Mouse (Mus musculus): ENCODE data around the gene 2310030G06Rik. TPM values are rescaled to one million over a fixed set of nuclear protein-coding genes. Genes with fewer than 3 reads are reported as not detected.

Gene 2310030G06Rik
- 28.5 and 29.8 TPM in 2 replicates for polyA plus RNA-seq (2015; fragmentation: Nextera tagmentation; extraction: Ambion mirVana)

DNA sequence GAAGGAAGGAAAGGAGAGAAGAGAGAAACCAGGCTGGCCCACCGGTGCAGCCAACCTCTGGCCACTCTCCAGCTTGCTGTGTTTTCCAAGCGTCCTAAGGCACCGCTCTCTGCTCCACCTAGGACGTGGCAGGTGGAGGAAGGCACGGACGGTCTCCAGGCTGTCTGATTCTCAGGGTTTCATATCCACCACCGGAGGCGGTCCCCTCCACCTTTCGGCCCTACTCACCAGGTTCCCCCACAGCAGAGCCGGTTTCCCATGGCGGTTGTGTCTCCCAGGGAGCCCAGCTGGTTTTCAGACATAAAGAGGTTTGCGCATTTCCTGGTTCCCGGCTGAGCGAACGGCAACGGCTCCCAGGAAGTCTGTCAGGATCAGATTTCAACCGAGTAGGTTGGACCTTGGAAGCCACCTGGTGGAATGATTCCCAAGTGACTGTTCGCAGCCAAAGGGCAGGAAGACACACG, at the start of gene 2310030G06Rik:
TSS of gene 2310030G06Rik (minus strand) at position 323 of the 464 bp plus-strand sequence.
- Histone ChIP-seq H3K4me3 (ENCODE audit: low read depth, low read length) (peak within 1 kb of the TSS; percentile 49), H3K36me3 (ENCODE audit: insufficient read depth, low read length) (no peaks in the 10 kb centered on the region), H3K9ac (replicated peaks; ENCODE audit: low read depth) (peak within 1 kb of the TSS; percentile 63), H3K27ac (ENCODE audit: low read length) (peak within 1 kb of the TSS; percentile 96), H3K27me3 (replicated peaks; ENCODE audit: insufficient read depth, low read length) (no peaks in the 10 kb centered on the region), H3K4me2 (replicated peaks; ENCODE audit: low read depth, low read length) (peak within 1 kb of the TSS; percentile 74), H3K9me3 (ENCODE audit: low read length) (no peaks in the 10 kb centered on the region), H3K4me1 (ENCODE audit: insufficient read depth, low read depth, low read length) (peaks cover 6% of the 10 kb centered on the region; the same call in 1 of the 2 replicates)
- ATAC-seq (peak; percentile 80), DNase-seq (ENCODE audit: low spot score) (peak; percentile 87)
- 3% methylated on average over 19 of the region's 19 CpGs for WGBS
- TF ChIP-seq CTCF (IDR thresholded peaks at IDR 0.05) = peak; percentile 59
- no peak; the same call in 1 of the 2 replicates for TF ChIP-seq EP300 (IDR thresholded peaks at IDR 0.05)

DNA sequence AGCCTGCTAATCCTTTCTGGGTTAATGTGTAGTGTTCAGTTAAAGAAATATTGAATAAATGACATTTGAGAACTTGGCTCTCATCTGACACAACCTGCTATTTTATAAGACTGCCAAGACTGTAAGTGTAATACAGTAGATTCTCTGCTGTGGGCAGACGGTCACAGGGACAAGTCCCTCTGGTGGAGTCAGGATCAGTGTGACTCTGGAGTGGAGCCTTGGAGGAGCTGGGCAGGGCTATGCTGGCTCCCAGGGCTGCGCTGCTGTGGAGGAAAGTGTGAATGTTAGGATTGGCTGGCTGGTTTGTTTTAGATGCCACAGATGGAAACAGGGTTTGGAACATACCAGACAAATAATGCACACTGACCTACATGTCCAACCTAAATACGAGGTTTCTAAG, 48.9 kb upstream of the 2310030G06Rik start:
- Histone ChIP-seq H3K9ac (replicated peaks; ENCODE audit: low read depth) (no peak overlapping the region), H3K4me3 (ENCODE audit: low read depth, low read length) (no peak overlapping the region), H3K9me3 (ENCODE audit: low read length) (no peaks in the 10 kb centered on the region), H3K27ac (ENCODE audit: low read length) (no peak overlapping the region), H3K4me1 (ENCODE audit: insufficient read depth, low read depth, low read length) (no peaks in the 10 kb centered on the region), H3K27me3 (replicated peaks; ENCODE audit: insufficient read depth, low read length) (no peaks in the 10 kb centered on the region), H3K36me3 (ENCODE audit: insufficient read depth, low read length) (peaks cover 3% of the 10 kb centered on the region; the same call in 1 of the 2 replicates), H3K4me2 (replicated peaks; ENCODE audit: low read depth, low read length) (no peak overlapping the region)
- 84% methylated on average over 3 of the region's 3 CpGs for WGBS
- TF ChIP-seq CTCF (IDR thresholded peaks at IDR 0.05) (no peak), EP300 (IDR thresholded peaks at IDR 0.05) (no peak)
- DNase-seq (ENCODE audit: low spot score) (no peak), ATAC-seq (no peak)

DNA sequence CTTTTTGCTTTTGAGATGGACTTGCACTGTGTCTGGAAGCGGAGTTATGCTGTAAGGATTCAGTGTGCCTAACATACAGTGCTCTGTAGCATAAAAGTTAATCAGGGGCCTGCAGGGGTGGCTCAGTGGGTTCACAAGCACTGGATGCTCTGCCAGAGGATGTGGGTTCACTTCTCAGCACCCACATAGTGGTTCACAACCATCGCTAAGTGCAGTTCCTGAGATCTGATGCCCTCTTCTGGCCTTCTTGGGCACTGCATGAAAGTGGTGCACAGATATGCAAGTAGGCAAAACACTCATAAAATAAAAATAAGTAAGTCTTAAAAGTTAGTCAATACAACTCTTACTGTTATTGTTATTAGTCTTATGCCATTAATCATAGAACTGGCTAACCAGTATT, 35.8 kb upstream of the 2310030G06Rik start:
- Histone ChIP-seq H3K27me3 (replicated peaks; ENCODE audit: insufficient read depth, low read length) (no peaks in the 10 kb centered on the region), H3K36me3 (ENCODE audit: insufficient read depth, low read length) (peaks cover 26% of the 10 kb centered on the region), H3K4me3 (ENCODE audit: low read depth, low read length) (no peak overlapping the region), H3K4me1 (ENCODE audit: insufficient read depth, low read depth, low read length) (no peaks in the 10 kb centered on the region), H3K9me3 (ENCODE audit: low read length) (no peaks in the 10 kb centered on the region), H3K27ac (ENCODE audit: low read length) (no peak overlapping the region), H3K9ac (replicated peaks; ENCODE audit: low read depth) (no peak overlapping the region), H3K4me2 (replicated peaks; ENCODE audit: low read depth, low read length) (no peak overlapping the region)
- TF ChIP-seq CTCF (IDR thresholded peaks at IDR 0.05) (peak; percentile 64), EP300 (IDR thresholded peaks at IDR 0.05) (no peak)
- DNase-seq (ENCODE audit: low spot score) (no peak), ATAC-seq (no peak)
- WGBS = 72% methylated on average over 2 of the region's 2 CpGs

DNA sequence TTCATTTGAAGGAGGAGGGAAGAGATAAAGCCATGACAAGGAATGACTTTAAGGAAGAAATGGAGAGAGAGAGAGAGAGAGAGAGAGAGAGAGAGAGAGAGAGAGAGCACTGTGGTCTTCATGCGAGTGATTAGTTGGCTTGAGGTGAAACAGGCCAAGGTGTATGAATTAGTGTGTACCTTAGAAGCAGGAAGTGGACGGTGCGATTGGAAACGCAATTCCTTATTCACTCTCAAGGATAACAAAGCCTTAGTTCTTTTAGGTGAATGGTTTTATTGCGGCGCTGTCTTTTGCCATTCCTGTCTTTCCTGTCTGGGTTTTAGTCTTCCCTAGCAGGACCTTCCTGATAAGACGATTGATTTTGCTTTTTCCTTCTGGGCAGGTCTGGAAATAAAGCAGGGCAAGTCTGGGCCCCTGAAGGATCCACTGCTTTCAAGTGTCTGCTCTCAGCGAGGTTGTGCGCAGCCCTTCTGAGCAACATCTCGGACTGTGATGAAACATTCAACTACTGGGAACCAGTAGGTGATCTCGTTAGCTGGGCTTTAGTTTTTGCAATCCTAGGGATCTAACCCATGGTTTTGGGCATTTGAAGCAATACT, 29.9 kb upstream of the 2310030G06Rik start:
- peak overlapping the region; percentile 98; the same call in 1 of the 2 replicates for H3K4me3 ChIP-seq (ENCODE audit: low read depth, low read length)
- H3K27ac ChIP-seq (ENCODE audit: low read length) = no peak overlapping the region
- no peak for DNase-seq (ENCODE audit: low spot score)
- H3K27me3 ChIP-seq (replicated peaks; ENCODE audit: insufficient read depth, low read length) = no peaks in the 10 kb centered on the region
- H3K4me1 ChIP-seq (ENCODE audit: insufficient read depth, low read depth, low read length) = peaks cover 4% of the 10 kb centered on the region; the same call in 1 of the 2 replicates
- no peak for TF ChIP-seq CTCF (IDR thresholded peaks at IDR 0.05)
- no peak for TF ChIP-seq EP300 (IDR thresholded peaks at IDR 0.05)
- H3K4me2 ChIP-seq (replicated peaks; ENCODE audit: low read depth, low read length) = peak overlapping the region; percentile 98
- ATAC-seq = no peak
- no peaks in the 10 kb centered on the region for H3K9me3 ChIP-seq (ENCODE audit: low read length)
- peak overlapping the region; percentile 88 for H3K9ac ChIP-seq (replicated peaks; ENCODE audit: low read depth)
- H3K36me3 ChIP-seq (ENCODE audit: insufficient read depth, low read length) = 0 out of 2 replicates have a peak, but pooled peaks cover 8% of the 10 kb centered on the region
- WGBS = 42% methylated on average over 11 of the region's 11 CpGs

DNA sequence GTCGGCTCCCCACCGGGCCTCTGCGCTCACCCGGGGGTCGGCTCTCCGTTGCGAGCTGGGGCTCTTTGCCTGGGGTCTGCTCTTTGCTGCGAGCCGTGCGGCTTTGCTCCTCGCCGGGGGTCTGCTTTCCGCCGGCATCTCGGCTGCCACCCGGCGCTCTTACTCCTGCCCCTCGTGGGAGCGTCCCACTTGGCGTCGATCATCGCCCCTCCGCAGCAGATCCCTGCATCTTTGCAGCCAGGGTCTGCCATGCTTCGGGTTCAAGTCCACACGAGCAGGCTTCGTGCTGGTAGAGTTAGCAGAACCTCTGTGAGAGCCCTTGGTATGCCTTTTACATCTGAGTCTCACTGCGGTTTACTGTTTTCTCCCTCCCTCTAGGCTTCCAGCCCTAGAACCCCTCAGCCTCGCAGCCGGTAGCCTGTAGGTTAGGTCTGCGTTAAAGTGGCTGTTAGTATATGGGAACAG, 29.4 kb upstream of the 2310030G06Rik start:
- DNase-seq (ENCODE audit: low spot score) = no peak
- peaks cover 4% of the 10 kb centered on the region; the same call in 1 of the 2 replicates for H3K4me1 ChIP-seq (ENCODE audit: insufficient read depth, low read depth, low read length)
- WGBS = under 1% methylated on average over 28 of the region's 30 CpGs

DNA sequence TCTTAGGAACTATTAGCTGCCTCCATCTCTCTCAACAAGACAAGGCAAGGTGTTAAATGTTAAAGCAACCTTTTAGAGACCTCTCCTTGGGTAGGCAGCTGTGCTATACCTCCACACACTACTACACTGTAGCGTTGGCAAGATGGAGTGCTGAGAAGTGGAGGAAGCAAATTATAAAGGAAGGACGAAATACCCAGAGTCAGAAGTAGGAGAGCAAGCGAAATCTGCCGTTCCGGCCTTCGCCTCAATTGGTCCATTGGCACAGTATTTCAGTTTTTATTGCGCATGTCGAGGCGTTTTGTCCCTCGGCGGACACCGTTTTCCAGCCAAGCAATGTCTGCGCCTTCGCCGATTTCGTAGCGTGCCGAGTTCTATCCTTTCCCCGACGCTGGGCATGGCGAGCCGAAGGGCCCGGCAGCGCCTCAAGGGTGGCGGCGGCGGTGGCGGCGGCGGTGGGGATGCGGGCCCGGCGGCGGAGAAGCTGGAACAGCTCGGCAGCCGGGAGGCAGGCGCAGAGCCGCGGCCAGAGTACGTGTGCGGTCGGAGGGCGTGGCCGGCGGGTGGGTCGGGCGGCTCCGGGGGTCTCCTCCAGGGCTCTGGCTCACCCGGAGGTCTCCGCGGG, 28.8 kb upstream of the 2310030G06Rik start, which contains the start of the genes Alg9 and 1110032A03Rik:
TSS of gene Alg9 (plus strand) at position 29 of the 622 bp plus-strand sequence.
TSS of gene 1110032A03Rik (minus strand) at position 530 of the 622 bp plus-strand sequence.
- Histone ChIP-seq H3K27ac (ENCODE audit: low read length) (peak within 1 kb of the TSS; percentile 64), H3K36me3 (ENCODE audit: insufficient read depth, low read length) (peaks cover 2% of the 10 kb centered on the region; the same call in 1 of the 2 replicates), H3K9ac (replicated peaks; ENCODE audit: low read depth) (peak within 1 kb of the TSS; percentile 88), H3K4me3 (ENCODE audit: low read depth, low read length) (peak within 1 kb of the TSS; percentile 98), H3K4me2 (replicated peaks; ENCODE audit: low read depth, low read length) (peak within 1 kb of the TSS; percentile 98), H3K4me1 (ENCODE audit: insufficient read depth, low read depth, low read length) (peaks cover 4% of the 10 kb centered on the region; the same call in 1 of the 2 replicates), H3K27me3 (replicated peaks; ENCODE audit: insufficient read depth, low read length) (no peaks in the 10 kb centered on the region), H3K9me3 (ENCODE audit: low read length) (no peaks in the 10 kb centered on the region)
- peak; percentile 86 for DNase-seq (ENCODE audit: low spot score)
- no peak for TF ChIP-seq EP300 (IDR thresholded peaks at IDR 0.05)
- TF ChIP-seq CTCF (IDR thresholded peaks at IDR 0.05) = no peak
- peak; percentile 75 for ATAC-seq
- under 1% methylated on average over 34 of the region's 51 CpGs for WGBS

More for the DNA sequence above, 29.4 kb upstream of the 2310030G06Rik start:
- Histone ChIP-seq H3K4me3 (ENCODE audit: low read depth, low read length) (peak overlapping the region; percentile 98), H3K27me3 (replicated peaks; ENCODE audit: insufficient read depth, low read length) (no peaks in the 10 kb centered on the region), H3K4me2 (replicated peaks; ENCODE audit: low read depth, low read length) (peak overlapping the region; percentile 98), H3K27ac (ENCODE audit: low read length) (no peak overlapping the region), H3K9ac (replicated peaks; ENCODE audit: low read depth) (peak overlapping the region; percentile 88), H3K9me3 (ENCODE audit: low read length) (no peaks in the 10 kb centered on the region), H3K36me3 (ENCODE audit: insufficient read depth, low read length) (peaks cover 8% of the 10 kb centered on the region; the same call in 1 of the 2 replicates)
- TF ChIP-seq CTCF (IDR thresholded peaks at IDR 0.05) (no peak), EP300 (IDR thresholded peaks at IDR 0.05) (no peak)
- ATAC-seq = peak; percentile 34
